Mouse (Mus musculus) MEL (cell line): Measurements from ENCODE around the gene Anks1.

Experiments
- CTCF ChIP-seq, 3 experiments: IDR thresholded peaks in 2 of 3; conservative IDR thresholded peaks in 1 of 3; 2 replicates each; pipeline ENCODE4 v1.5.1; 2011 to 2012; ENCODE audit warnings: low read length in 3 of 3, low read depth in 2 of 3, mild to moderate bottlenecking in 2 of 3, improper control_type of control experiment in 1 of 3, inconsistent platforms in 1 of 3, mixed read lengths in 1 of 3, moderate library complexity in 1 of 3; ENCODE audit not compliant: control insufficient read depth in 1 of 3, insufficient read depth in 1 of 3, poor library complexity in 1 of 3, severe bottlenecking in 1 of 3
- EP300 ChIP-seq, 2 experiments: IDR thresholded peaks; 2 replicates each; pipeline ENCODE4 v1.6.1; 2011; ENCODE audit warnings: improper control_type of control experiment in 2 of 2, low read length in 2 of 2, low read depth in 1 of 2, mild to moderate bottlenecking in 1 of 2
- MAFK ChIP-seq: IDR thresholded peaks from 2 replicates; pipeline ENCODE4 v1.6.1; 2011; ENCODE audit warnings: low read depth, mild to moderate bottlenecking, low read length, improper control_type of control experiment, borderline replicate concordance
- POLR2A ChIP-seq, 2 experiments: IDR thresholded peaks; 2 replicates each; pipeline ENCODE4 v1.6.1; 2011 to 2012; ENCODE audit warnings: low read length in 2 of 2, mild to moderate bottlenecking in 2 of 2, control low read depth in 1 of 2, improper control_type of control experiment in 1 of 2, low read depth in 1 of 2, moderate library complexity in 1 of 2; ENCODE audit not compliant: control insufficient read depth in 1 of 2, insufficient read depth in 1 of 2, poor library complexity in 1 of 2

DNA sequence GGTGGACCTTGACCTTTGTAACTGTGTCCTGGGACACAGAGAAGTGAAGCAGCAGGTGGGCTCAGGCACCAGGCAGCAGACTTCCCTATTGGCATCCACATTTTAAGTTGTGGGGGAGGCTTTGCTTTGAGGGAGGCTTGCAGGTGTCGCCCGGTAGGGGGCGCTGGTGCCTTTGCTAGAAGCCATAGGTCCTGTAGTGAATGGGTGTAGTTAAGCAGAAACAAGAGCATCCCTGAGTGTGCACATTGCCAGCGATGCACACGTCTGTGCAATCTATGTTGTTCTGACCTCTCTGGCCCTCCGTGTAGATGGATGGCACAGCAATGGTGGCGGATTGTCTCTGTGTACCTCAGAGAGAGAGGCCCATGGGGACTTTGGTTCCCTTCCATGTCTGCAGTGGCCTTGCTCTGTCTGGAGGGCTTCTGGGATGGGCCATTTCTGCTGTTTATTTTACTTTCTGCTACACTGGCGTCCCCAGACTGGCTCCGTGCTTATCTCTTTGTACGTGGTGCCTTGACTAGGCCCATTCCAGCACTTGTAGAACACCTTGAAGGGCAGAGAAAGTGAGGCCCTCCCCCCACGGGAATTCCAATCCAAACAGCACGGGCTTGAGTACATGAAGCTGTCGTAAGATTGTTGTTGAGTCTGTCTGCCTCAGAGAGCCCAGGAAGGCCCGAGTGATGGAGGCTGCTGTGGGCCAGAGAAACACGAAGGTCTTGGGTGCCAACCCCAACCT, 80.9 kb downstream of the Anks1 start:
- TF ChIP-seq EP300 (IDR thresholded peaks at IDR 0.05; ENCODE audit: low read depth in 1 of 2, low read length in 2 of 2) (no peak), CTCF (IDR thresholded peaks at IDR 0.05 in 2 of 3, conservative IDR thresholded peaks at IDR 0.05 in 1 of 3; ENCODE audit: control insufficient read depth in 1 of 3, insufficient read depth in 1 of 3, low read depth in 2 of 3, low read length in 3 of 3, poor library complexity in 1 of 3, severe bottlenecking in 1 of 3) (peak; percentile 95 to 97 (median 96)), MAFK (no peak), POLR2A (IDR thresholded peaks at IDR 0.05; ENCODE audit: control insufficient read depth in 1 of 2, insufficient read depth in 1 of 2, low read depth in 1 of 2, low read length in 2 of 2, poor library complexity in 1 of 2) (no peak)
